Mouse (Mus musculus) natural killer cell, adult 2 months (primary cell): ENCODE results near the gene Gm37419.

ENCODE experiments used
- DNase-seq, 2 experiments: peaks; one replicate each; pipeline ENCODE4 v3.0.0; 2022; ENCODE audit warnings: low spot score in 2 of 2

Gm37419 gene

GRCm38 (mm10) chr16:23988466-23989208, at the start of gene Gm37419, which contains the start of gene Bcl6:
Gene Gm37419 (plus strand): TSS chr16:23988482.
Gene Bcl6 (minus strand): TSS chr16:23988852.
- DNase-seq: peak; percentile 88

- DNase-seq: no peak
Observed at GRCm38 (mm10) chr16:23944801-23945200, 43.5 kb upstream of the Gm37419 start.

GRCm38 (mm10) chr16:23947654-23948053, 40.6 kb upstream of the Gm37419 start:
- DNase-seq: no peak

GRCm38 (mm10) chr16:23952101-23952727, 36.1 kb upstream of the Gm37419 start:
- DNase-seq: no peak

GRCm38 (mm10) chr16:23953189-23953958, 34.9 kb upstream of the Gm37419 start:
- peak; percentile 21 to 36 for DNase-seq

GRCm38 (mm10) chr16:23953959-23954260, 34.4 kb upstream of the Gm37419 start:
- no peak for DNase-seq

GRCm38 (mm10) chr16:23958938-23959337, 29.3 kb upstream of the Gm37419 start:
- no peak for DNase-seq

GRCm38 (mm10) chr16:23962401-23962800, 25.9 kb upstream of the Gm37419 start:
- DNase-seq: peak in 1 of 2 experiments; percentile 21

- DNase-seq: no peak
Observed at GRCm38 (mm10) chr16:23963896-23964668, 24.2 kb upstream of the Gm37419 start.

GRCm38 (mm10) chr16:23964706-23965367, 23.4 kb upstream of the Gm37419 start:
- no peak for DNase-seq

- DNase-seq: no peak
Observed at GRCm38 (mm10) chr16:23966066-23966465, 22.2 kb upstream of the Gm37419 start.

- DNase-seq: no peak
Observed at GRCm38 (mm10) chr16:23967301-23967700, 21.0 kb upstream of the Gm37419 start.

- no peak for DNase-seq
Observed at GRCm38 (mm10) chr16:23968888-23969287, 19.4 kb upstream of the Gm37419 start.

- no peak for DNase-seq
Observed at GRCm38 (mm10) chr16:23969919-23970318, 18.4 kb upstream of the Gm37419 start.

GRCm38 (mm10) chr16:23972126-23972740, 16.0 kb upstream of the Gm37419 start:
- DNase-seq: no peak

GRCm38 (mm10) chr16:23972901-23973300, 15.4 kb upstream of the Gm37419 start:
- no peak for DNase-seq

- no peak for DNase-seq
Observed at GRCm38 (mm10) chr16:23973635-23974367, 14.5 kb upstream of the Gm37419 start.

GRCm38 (mm10) chr16:23976196-23976595, 12.1 kb upstream of the Gm37419 start:
- no peak for DNase-seq

GRCm38 (mm10) chr16:23977732-23978131, 10.6 kb upstream of the Gm37419 start:
- DNase-seq: no peak

- no peak for DNase-seq
Observed at GRCm38 (mm10) chr16:23978495-23978894, 9.8 kb upstream of the Gm37419 start.
